Mouse (Mus musculus): ENCODE results near the gene Fancc.

The Fancc gene

GRCm38 (mm10) chr13:63421225-63421624 is 75.9 kb downstream of the Fancc start:
- DNase-seq (ENCODE audit: low spot score in 2 of 2), result no peak

- no peak for DNase-seq (ENCODE audit: low spot score in 2 of 2)
Observed at GRCm38 (mm10) chr13:63418148-63418547, 78.9 kb downstream of the Fancc start.

DNA sequence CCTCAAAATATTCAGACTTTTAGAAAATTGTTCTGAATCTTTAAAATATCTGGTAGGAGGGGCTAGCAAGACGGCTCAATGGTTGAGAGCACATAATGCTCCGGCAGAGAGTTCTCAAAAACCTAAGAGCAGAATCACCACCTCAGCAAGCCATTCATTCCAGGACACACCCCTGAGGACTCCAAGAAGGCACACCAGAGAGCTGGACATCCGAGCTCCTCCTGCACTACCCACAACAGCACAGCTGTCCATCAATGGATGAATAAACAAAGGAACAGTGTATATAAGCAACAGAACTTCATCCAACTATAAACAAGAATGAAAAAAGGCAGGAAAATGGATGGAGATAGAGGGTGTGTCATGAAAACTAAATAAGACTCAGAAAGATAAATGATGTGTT is 80.3 kb downstream of the Fancc start:
- DNase-seq (ENCODE audit: low spot score in 2 of 2), result no peak

- no peak for DNase-seq (ENCODE audit: low spot score in 2 of 2)
Observed at GRCm38 (mm10) chr13:63412662-63413061, 84.4 kb downstream of the Fancc start.

DNA sequence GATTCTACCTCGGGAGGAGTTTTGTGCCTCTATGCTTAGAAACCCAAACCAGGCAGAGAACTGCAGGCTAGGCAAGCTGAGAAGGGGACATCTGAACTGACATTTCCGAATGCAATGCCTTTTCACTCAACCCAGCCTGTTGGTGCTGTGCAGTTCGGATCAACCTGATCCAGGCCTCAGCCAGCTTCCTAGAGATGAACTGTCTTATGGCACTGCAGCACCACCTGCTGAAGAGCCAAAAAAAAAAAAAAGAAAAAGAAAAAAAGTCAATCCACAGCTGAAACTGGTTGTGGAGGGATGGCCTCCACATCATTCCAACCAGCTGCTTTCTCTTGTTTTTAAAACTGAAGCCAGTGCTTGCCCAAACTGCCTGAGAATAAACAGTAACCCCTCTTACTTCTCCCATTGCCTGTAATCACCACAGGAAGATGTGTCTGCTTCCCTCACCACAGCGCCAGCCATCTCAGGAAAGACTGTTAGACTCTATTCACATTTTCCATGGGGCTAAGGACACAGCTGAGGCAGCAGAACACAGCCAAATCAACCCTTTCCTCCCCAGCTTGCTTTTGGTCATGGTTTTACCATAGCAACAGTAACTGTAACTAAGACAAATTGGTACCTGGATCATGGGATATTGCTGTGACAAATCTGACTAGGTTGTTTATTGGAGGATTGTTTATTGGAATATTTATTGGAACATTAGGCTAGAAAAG is 85.6 kb downstream of the Fancc start:
- DNase-seq (ENCODE audit: low spot score in 2 of 2), result no peak

DNA sequence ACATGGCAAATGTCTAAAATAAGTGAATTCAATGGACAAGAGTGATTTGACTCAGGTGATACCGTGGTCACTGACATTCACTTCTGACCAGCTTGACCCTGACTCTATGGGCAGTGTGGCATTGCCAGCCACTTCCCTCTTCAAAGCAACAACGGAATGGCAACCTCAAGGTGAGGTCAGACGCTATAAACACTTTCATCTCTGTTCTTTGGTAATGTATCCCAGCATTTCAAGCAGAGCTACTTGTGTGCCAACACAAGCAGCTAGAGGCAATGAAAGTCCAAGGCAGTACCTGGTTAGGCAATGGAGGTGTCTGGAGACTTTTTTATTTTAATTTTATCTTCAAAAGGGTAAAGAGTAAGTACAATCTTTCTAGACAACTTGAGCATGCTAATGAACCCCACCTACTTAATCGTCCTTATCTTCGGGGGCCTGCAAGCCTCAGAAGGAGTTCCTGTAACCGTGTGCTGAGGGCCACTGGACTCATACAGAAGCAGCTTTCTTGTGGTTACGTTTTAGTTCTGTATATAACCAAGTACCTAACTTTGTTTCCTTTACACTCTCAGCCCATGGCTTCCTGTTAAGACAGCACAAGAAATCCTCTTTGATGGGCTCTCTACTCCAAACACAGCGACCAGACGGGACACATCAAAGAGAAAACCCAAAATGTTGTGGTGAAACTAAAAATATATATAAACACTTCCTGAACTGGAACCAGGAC is 86.3 kb downstream of the Fancc start:
- DNase-seq (ENCODE audit: low spot score in 2 of 2), result no peak

DNA sequence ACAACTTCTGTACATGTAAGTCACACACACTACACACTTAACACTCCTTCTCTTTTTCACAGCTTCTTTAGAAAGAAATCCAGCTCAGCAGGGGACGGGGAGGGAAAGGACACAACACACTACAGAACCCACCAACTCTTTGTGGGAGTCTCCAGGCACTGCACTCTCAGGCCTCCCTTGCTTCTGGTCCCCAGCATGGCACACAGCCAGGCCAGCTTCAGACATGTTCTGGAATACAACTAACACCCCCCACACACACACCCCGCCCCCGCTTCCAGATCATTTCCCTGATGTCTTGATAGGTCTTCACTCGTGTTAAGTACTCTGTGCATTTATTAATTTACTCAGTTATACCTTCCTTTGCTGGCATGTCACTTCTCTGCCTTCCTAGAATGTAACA is 91.9 kb downstream of the Fancc start:
- DNase-seq (ENCODE audit: low spot score in 2 of 2), result no peak

DNA sequence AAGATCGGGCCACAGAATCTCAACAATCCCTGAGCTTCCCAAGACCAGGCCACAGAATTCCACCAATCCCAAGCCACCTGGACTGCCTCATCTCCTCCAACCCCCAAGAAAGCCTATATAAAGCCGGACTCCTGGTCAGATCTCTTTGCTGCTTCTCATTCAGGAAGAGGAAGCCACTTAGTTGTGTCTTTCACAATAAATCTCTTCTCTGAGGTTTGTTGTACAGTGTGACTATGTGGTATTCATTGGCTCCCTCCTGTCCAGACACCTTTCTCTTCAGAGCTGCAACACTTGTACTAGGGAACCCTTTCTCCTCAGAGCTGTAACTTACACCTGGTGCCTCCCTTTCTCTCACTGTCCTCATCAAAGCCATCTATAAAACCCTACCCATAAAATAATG is 92.4 kb downstream of the Fancc start:
- no peak for DNase-seq (ENCODE audit: low spot score in 2 of 2)

GRCm38 (mm10) chr13:63402823-63403222 is 94.3 kb downstream of the Fancc start:
- DNase-seq (ENCODE audit: low spot score in 2 of 2), result no peak

GRCm38 (mm10) chr13:63400069-63400468 is 97.0 kb downstream of the Fancc start:
- DNase-seq (ENCODE audit: low spot score in 2 of 2), result no peak

DNA sequence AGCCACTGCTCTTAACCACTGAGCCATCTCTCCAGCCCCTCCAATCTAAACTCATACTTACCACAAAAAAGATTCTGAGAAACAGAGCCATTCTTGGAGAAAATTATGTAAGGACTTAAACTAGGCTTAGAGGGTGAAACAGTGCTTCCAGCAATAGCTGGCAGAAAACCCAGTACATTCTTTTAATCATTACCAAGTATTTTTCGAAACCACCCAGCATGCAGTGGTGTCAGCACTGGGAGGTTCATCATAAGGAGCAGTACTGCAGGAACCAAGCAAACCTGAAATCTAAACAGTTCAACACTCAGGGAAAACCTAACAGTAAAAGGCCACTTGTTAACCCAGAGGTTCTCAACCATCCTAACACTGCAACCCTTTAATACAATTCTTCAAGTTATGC is 99.7 kb downstream of the Fancc start:
- DNase-seq (ENCODE audit: low spot score in 2 of 2), result no peak

DNA sequence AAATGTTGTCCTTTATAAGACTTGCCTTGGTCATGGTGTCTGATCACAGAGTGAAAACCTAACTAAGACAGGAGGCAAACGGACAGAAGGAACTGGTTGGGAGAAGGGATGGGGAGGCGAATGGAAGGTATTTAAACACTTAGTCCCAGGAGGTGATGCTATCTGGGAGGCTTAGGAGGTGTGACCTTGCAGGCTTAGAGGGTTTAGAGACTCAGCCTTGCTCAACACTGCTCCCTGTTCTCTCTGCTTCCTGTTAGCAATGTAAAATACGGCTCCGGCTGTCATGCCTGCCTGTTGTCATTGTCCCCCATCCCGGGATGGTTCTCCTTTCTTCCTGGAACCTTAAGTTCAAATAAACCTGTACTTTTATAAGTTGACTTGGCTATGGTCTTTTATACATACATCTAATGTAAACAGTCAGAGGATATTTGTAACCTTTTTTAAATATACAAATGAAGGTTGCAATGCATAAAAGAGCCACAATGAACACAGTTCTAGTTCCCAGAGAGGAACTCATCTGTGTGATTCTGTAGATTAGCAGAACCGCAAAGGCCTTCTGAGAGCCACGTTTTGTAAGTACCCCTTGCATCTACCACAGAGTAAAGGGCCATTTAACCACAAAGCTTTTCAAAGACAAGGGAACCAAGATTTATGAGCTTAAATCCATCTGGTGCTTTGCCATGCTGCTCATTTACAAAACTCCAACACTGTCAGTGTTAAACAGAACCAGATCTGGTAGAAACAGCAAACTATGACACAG is 102.6 kb downstream of the Fancc start:
- no peak for DNase-seq (ENCODE audit: low spot score in 2 of 2)

- no peak for DNase-seq (ENCODE audit: low spot score in 2 of 2)
Observed at GRCm38 (mm10) chr13:63385234-63385633, 111.8 kb downstream of the Fancc start.

DNA sequence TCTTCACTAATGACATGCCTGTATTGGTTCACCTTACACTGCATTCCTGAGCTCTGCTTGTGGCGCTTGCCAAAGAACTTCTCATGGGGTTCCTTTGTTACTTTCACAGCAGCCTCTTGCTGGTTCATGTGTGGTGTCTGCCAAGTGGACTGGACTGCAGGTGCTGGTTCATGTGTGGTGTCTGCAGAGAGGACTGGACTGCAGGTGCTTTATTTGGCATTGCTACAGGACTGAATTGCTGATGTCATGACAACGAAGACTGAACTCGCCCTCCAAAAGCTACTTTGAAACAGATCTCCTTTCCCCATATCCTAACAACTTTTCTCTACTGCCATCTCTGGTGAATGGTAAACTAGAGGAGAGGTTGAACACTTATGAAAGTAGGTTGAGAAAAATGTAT is 112.3 kb downstream of the Fancc start:
- no peak for DNase-seq (ENCODE audit: low spot score in 2 of 2)

DNA sequence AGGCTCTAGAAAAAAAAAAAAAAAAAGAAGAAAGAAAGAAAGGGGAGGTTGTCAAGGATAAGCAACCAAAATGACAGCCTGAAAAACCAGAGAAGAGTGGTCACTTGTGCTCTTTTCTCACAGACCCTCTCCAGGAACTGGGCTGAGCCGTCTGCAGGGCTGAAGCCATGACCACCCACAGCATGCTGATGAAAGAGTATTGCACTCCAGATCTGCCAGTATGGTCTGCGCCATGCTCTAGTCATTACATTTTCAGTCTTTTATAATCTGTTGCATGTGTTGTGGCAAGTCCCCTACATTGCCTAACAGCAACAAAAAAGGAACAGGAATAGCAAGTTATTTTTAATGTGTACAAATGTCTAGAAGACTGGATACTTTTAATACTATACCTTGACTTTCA is 114.9 kb downstream of the Fancc start:
- no peak for DNase-seq (ENCODE audit: low spot score in 2 of 2)

- no peak for DNase-seq (ENCODE audit: low spot score in 2 of 2)
Observed at GRCm38 (mm10) chr13:63373460-63374166, 123.5 kb downstream of the Fancc start.

- no peak for DNase-seq (ENCODE audit: low spot score in 2 of 2)
Observed at GRCm38 (mm10) chr13:63361755-63362154, 135.3 kb downstream of the Fancc start.

DNA sequence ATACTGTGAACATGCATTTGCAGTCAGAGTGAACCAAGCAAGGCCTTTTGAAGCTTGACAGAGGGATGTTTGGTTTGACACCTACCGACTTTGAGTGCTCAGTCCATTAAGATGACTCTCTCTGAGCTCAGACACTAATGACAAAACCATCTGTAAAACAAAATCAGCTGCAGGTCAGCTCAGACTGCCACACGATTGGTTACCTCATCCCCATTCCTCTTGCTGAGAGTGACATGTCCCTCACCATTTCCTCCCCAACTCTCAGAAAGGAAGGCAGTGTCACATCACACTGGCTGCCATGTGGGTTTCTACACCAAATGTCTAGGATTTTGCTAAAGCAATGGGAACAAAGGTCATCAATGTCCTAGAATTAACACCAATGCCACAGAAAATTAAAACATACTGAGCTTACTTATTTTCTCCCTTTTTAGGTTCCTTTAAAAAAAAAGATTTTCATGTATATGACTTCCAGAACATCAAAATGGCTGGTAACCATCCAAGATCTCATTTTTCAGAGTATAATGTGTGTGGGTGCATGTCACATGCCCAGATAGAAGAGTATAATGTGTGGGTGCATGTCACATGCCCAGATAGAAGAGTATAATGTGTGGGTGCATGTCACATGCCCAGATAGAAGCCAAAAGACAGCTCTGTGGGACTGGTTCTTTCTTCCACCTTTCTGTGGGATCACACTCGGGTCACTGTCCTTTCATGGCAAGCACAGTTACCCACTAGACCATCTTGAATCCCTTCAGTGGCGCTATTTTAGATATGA is 136.8 kb downstream of the Fancc start:
- no peak for DNase-seq (ENCODE audit: low spot score in 2 of 2)

DNA sequence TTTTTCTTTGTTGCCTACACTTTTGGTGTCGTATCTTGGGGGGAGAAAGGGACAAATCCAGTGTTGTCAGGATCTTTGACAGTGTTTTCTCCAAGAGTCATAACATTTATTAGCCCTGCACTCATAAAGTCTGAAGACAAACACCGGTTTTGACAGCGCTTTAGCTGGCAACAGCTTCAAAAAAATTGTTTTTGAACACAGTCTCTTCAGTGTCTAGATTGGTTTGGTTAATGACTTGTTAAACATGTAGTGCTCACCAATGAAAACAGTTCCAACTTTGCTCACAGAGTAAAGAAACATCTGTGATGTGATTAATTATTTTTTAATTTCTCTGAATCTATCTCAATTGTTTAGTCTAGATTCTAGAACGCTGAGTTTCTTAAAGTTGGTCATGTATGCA is 137.7 kb downstream of the Fancc start:
- no peak for DNase-seq (ENCODE audit: low spot score in 2 of 2)

DNA sequence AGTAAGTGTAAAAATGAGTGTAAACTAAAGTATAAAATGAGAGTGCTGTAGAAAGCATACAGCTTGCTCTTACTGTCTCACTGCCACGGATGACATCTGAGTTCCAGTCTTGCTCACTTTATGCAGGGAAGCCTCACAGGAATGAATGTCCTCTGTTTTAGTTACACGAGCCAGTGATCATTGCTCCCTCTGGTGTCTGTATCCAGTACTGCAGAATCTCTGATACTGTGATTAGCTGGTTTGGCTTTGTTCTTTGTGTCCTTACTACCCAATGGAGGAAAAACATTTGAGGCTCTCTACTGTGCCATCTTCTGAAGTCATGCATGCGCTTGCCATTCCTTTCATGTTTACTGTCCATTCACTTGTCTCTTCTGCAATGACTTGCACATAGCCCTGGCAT is 140.5 kb downstream of the Fancc start:
- DNase-seq (ENCODE audit: low spot score in 2 of 2), result peak; percentile 88 to 90

- no peak for DNase-seq (ENCODE audit: low spot score in 2 of 2)
Observed at GRCm38 (mm10) chr13:63356101-63356500, 141.0 kb downstream of the Fancc start.
